Mouse (Mus musculus) spleen, adult 2 months (tissue): Measurements from ENCODE around the gene Poldip2.

Source experiments
- CTCF ChIP-seq: fragments of 200-500 bp; IDR thresholded peaks from 2 replicates; pipeline ENCODE4 v1.5.1; 2011; ENCODE audit warnings: mild to moderate bottlenecking, inconsistent platforms; ENCODE audit not compliant: insufficient read depth, insufficient read length, insufficient replicate concordance; ENCODE audit errors: extremely low read depth
- POLR2A ChIP-seq: fragments of 200-500 bp; IDR thresholded peaks from 2 replicates; pipeline ENCODE4 v1.6.1; 2011; ENCODE audit warnings: low read depth, low read length, inconsistent platforms

DNA sequence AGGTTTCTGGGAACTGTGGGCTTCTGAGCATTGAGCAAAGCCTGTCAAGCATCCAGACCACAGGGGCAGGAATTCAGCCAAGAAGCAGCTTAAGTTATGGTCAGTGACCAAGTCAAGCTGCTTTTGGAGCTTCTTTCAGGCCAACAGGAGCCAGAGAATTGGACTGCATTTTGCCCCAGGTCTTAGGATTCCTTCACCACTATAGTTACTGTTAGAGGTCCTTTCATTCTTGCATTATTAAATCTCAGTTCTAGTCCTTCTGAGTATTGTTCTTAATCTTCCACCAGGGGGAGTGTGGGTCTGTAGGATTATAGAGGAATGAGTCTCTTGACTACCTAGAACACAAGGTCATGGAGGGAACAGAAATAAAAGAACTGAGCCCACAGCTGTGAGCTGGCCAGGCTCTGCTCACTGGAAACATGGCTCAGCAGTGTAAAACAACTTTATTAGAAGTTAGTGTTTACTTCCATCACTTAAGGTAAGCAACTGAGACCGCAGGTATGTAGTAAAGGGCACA lies 10.5 kb downstream of the Poldip2 start:
- TF ChIP-seq CTCF, result no peak
- TF ChIP-seq POLR2A, result no peak
